Mouse (Mus musculus) right cerebral cortex, postnatal 14 days (tissue): Measurements from ENCODE around the gene Retreg1.
"Not testable (repeated sequence)": the region's sequence is repeated elsewhere in the genome, so short reads cannot be mapped to it uniquely, and the experiment has no call there.

Experiments
- DNase-seq: peaks from one replicate; pipeline ENCODE4 v3.0.0; 2022

Gene Retreg1

GRCm38 (mm10) chr15:25950584-25950983, 107.6 kb downstream of the Retreg1 start:
- no peak for DNase-seq

- DNase-seq: no peak
These were observed 108.1 kb downstream of the Retreg1 start for GRCm38 (mm10) chr15:25951037-25951436.

GRCm38 (mm10) chr15:25956001-25956400, 113.0 kb downstream of the Retreg1 start:
- DNase-seq: no peak

- no peak for DNase-seq
These were observed 113.6 kb downstream of the Retreg1 start for GRCm38 (mm10) chr15:25956422-25957117.

GRCm38 (mm10) chr15:25957651-25958050, 114.7 kb downstream of the Retreg1 start:
- no peak for DNase-seq

- DNase-seq: no peak
These were observed 116.4 kb downstream of the Retreg1 start for GRCm38 (mm10) chr15:25959375-25959774.

- no peak for DNase-seq
These were observed 117.3 kb downstream of the Retreg1 start for GRCm38 (mm10) chr15:25960231-25960630.

- no peak for DNase-seq
These were observed 123.3 kb downstream of the Retreg1 start for GRCm38 (mm10) chr15:25966220-25966774.

- no peak for DNase-seq
These were observed 128.6 kb downstream of the Retreg1 start for GRCm38 (mm10) chr15:25971596-25971995.

GRCm38 (mm10) chr15:25972758-25973157, 129.8 kb downstream of the Retreg1 start:
- no peak for DNase-seq

- DNase-seq: no peak
These were observed 131.4 kb downstream of the Retreg1 start for GRCm38 (mm10) chr15:25974352-25974751.

GRCm38 (mm10) chr15:25975810-25976209, 132.8 kb downstream of the Retreg1 start:
- no peak for DNase-seq

- not testable (repeated sequence) for DNase-seq
These were observed 140.6 kb downstream of the Retreg1 start for GRCm38 (mm10) chr15:25983614-25984013.

- peak; percentile 92 for DNase-seq
These were observed 141.2 kb downstream of the Retreg1 start, which contains the start of gene Zfp622 for GRCm38 (mm10) chr15:25984067-25984733. Gene Zfp622 (plus strand): TSS chr15:25984366.

GRCm38 (mm10) chr15:25984734-25985492, 141.9 kb downstream of the Retreg1 start:
- DNase-seq: peak; percentile 9

- DNase-seq: peak; percentile 44
These were observed 150.2 kb downstream of the Retreg1 start for GRCm38 (mm10) chr15:25992992-25993727.

- no peak for DNase-seq
These were observed 152.5 kb downstream of the Retreg1 start for GRCm38 (mm10) chr15:25995521-25995920.

GRCm38 (mm10) chr15:25999545-25999944, 156.6 kb downstream of the Retreg1 start:
- DNase-seq: not testable (repeated sequence)

- DNase-seq: no peak
These were observed 165.6 kb downstream of the Retreg1 start for GRCm38 (mm10) chr15:26008621-26009020.

- DNase-seq: no peak
These were observed 169.9 kb downstream of the Retreg1 start for GRCm38 (mm10) chr15:26012891-26013290.

- no peak for DNase-seq
These were observed 173.1 kb downstream of the Retreg1 start for GRCm38 (mm10) chr15:26015979-26016665.

GRCm38 (mm10) chr15:26021721-26022120, 178.7 kb downstream of the Retreg1 start:
- DNase-seq: no peak
